Mouse (Mus musculus): ENCODE results near the gene 9530077C05Rik. TPM values are rescaled to one million over a fixed set of nuclear protein-coding genes. Genes with fewer than 3 reads are reported as not detected.
"Not testable (repeated sequence)": the region's sequence is repeated elsewhere in the genome, so short reads cannot be mapped to it uniquely, and the experiment has no call there.

9530077C05Rik gene
- polyA plus RNA-seq (2017; shearing (Covaris generic)): 1 to 10 TPM; 1.4 to 2.3 (median 1.6) TPM

- ATAC-seq: peak; percentile 100
These were observed at the start of gene 9530077C05Rik for GRCm38 (mm10) chr9:22411002-22411857. TSS of gene 9530077C05Rik (plus strand) at chr9:22411513.

- no peak for ATAC-seq
These were observed 45.1 kb upstream of the 9530077C05Rik start for GRCm38 (mm10) chr9:22366221-22366620.

- no peak for ATAC-seq
These were observed 44.7 kb upstream of the 9530077C05Rik start for GRCm38 (mm10) chr9:22366621-22367020.

GRCm38 (mm10) chr9:22368030-22368429 lies 43.3 kb upstream of the 9530077C05Rik start:
- ATAC-seq: no peak

GRCm38 (mm10) chr9:22372760-22373159 lies 38.6 kb upstream of the 9530077C05Rik start:
- no peak for ATAC-seq

GRCm38 (mm10) chr9:22376086-22376485 lies 35.2 kb upstream of the 9530077C05Rik start:
- ATAC-seq: no peak

GRCm38 (mm10) chr9:22385890-22386289 lies 25.4 kb upstream of the 9530077C05Rik start:
- ATAC-seq: no peak

GRCm38 (mm10) chr9:22387901-22388300 lies 23.4 kb upstream of the 9530077C05Rik start:
- no peak for ATAC-seq

GRCm38 (mm10) chr9:22388401-22388980 lies 22.8 kb upstream of the 9530077C05Rik start:
- peak; percentile 26 for ATAC-seq

GRCm38 (mm10) chr9:22389021-22389476 lies 22.3 kb upstream of the 9530077C05Rik start, which contains the start of gene Anln:
TSS of gene Anln (minus strand) at chr9:22389188.
- peak; percentile 93 for ATAC-seq

GRCm38 (mm10) chr9:22389736-22390245 lies 21.5 kb upstream of the 9530077C05Rik start:
- ATAC-seq: no peak

GRCm38 (mm10) chr9:22390390-22390789 lies 20.9 kb upstream of the 9530077C05Rik start:
- ATAC-seq: no peak

GRCm38 (mm10) chr9:22394725-22395124 lies 16.6 kb upstream of the 9530077C05Rik start:
- no peak for ATAC-seq

- no peak for ATAC-seq
These were observed 12.3 kb upstream of the 9530077C05Rik start for GRCm38 (mm10) chr9:22399021-22399420.

GRCm38 (mm10) chr9:22402001-22402400 lies 9.3 kb upstream of the 9530077C05Rik start:
- no peak for ATAC-seq

GRCm38 (mm10) chr9:22402976-22403375 lies 8.3 kb upstream of the 9530077C05Rik start:
- no peak for ATAC-seq

- ATAC-seq: not testable (repeated sequence)
These were observed 7.8 kb upstream of the 9530077C05Rik start for GRCm38 (mm10) chr9:22403501-22403900.

- no peak for ATAC-seq
These were observed 5.9 kb upstream of the 9530077C05Rik start for GRCm38 (mm10) chr9:22405414-22405813.

GRCm38 (mm10) chr9:22407633-22408032 lies 3.7 kb upstream of the 9530077C05Rik start:
- not testable (repeated sequence) for ATAC-seq

GRCm38 (mm10) chr9:22408344-22408743 lies 3.0 kb upstream of the 9530077C05Rik start:
- ATAC-seq: not testable (repeated sequence)

GRCm38 (mm10) chr9:22409501-22409900 lies 1.8 kb upstream of the 9530077C05Rik start:
- ATAC-seq: no peak

- ATAC-seq: no peak
These were observed 4.9 kb downstream of the 9530077C05Rik start for GRCm38 (mm10) chr9:22416187-22416586.

- ATAC-seq: no peak
These were observed 6.2 kb downstream of the 9530077C05Rik start for GRCm38 (mm10) chr9:22417547-22417946.

Data from inflammation-experienced regulatory T-cells, adult 6 months (primary cell).